25 mouse cellular contexts compared by ENCODE assay signal in the genomic region with DNA sequence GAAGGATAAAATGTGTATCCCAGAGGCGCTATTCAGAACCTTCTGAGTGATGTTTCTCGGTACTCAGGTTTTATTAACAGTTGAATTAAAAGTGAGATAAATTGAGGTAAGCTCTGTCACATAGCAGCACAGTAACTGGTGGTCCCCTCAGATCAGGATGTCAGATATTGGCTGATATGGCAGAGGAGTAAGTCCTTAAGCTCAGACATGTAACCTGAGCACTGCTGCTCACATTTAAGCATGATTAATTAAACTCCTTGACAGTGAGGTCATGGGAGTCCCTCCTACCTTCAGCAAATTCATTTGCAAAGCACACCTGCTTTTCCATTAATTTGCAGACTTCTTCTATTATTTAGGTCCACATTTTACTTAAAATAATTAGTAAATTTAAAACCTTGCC.
"Had no signal": no experiment of that assay in that cellular context is flagged by ENCODE, and none has a peak within 500 bp of the region (broad histone marks: within the 10 kb centered on the region; RNA-seq: fewer than 3 reads in every experiment).

No protein-coding gene starts in this region.

- H3K27me3 ChIP-seq: heart, embryonic 12.5 days; hindbrain, embryonic 13.5 days; hindbrain, embryonic 15.5 days; intestine, embryonic 15.5 days; limb, embryonic 12.5 days; liver, embryonic 13.5 days; liver, embryonic 15.5 days had no signal

- H3K9me3 ChIP-seq: heart, embryonic 10.5 days; heart, embryonic 12.5 days; hindbrain, embryonic 13.5 days; hindbrain, embryonic 15.5 days; intestine, embryonic 15.5 days; limb, embryonic 10.5 days; limb, embryonic 12.5 days; liver, embryonic 13.5 days; liver, embryonic 15.5 days had no signal

- H3K4me3 ChIP-seq: gastrocnemius, adult 2 months; heart, embryonic 10.5 days; heart, embryonic 12.5 days; hindbrain, embryonic 13.5 days; hindbrain, embryonic 15.5 days; intestine, embryonic 15.5 days; layer of hippocampus, adult 2 months; limb, embryonic 10.5 days; limb, embryonic 12.5 days; liver, embryonic 13.5 days; liver, embryonic 15.5 days had no signal

- H3K36me3 ChIP-seq: heart, embryonic 10.5 days; heart, embryonic 12.5 days; hindbrain, embryonic 13.5 days; hindbrain, embryonic 15.5 days; intestine, embryonic 15.5 days; limb, embryonic 10.5 days; limb, embryonic 12.5 days; liver, embryonic 13.5 days; liver, embryonic 15.5 days had no signal

- H3K4me2 ChIP-seq: heart, embryonic 12.5 days; hindbrain, embryonic 13.5 days; hindbrain, embryonic 15.5 days; intestine, embryonic 15.5 days; limb, embryonic 12.5 days; liver, embryonic 11.5 days; liver, embryonic 13.5 days; liver, embryonic 15.5 days had no signal

- DNase-seq: gastrocnemius, adult 2 months; gastrocnemius, postnatal 10 days; gastrocnemius, postnatal 25 days; heart, adult 18-20 months; heart, postnatal 10 days; heart, postnatal 4 days; kidney, adult 18-20 months; kidney, adult 9 months; kidney, postnatal 14 days; kidney, postnatal 4 days; liver; liver, embryonic 13.5 days had no signal

- H3K9ac ChIP-seq: heart, embryonic 12.5 days; hindbrain, embryonic 13.5 days; hindbrain, embryonic 15.5 days; intestine, embryonic 15.5 days; limb, embryonic 12.5 days; liver, embryonic 13.5 days; liver, embryonic 15.5 days had no signal

- H3K27ac ChIP-seq: gastrocnemius, adult 2 months; heart, embryonic 10.5 days; hindbrain, embryonic 13.5 days; hindbrain, embryonic 15.5 days; intestine, embryonic 15.5 days; layer of hippocampus, adult 2 months; limb, embryonic 10.5 days; limb, embryonic 12.5 days; liver, embryonic 13.5 days; liver, embryonic 15.5 days had no signal

- ATAC-seq: forebrain, embryonic 16.5 days; inflammation-experienced regulatory T-cells, adult 6 months; intestine, embryonic 15.5 days; intestine, postnatal 0 days had no signal

- H3K4me1 ChIP-seq: intestine, embryonic 15.5 days; liver, embryonic 13.5 days; liver, embryonic 15.5 days had no signal
